Mouse (Mus musculus): ENCODE results near the gene Kin.

DNA sequence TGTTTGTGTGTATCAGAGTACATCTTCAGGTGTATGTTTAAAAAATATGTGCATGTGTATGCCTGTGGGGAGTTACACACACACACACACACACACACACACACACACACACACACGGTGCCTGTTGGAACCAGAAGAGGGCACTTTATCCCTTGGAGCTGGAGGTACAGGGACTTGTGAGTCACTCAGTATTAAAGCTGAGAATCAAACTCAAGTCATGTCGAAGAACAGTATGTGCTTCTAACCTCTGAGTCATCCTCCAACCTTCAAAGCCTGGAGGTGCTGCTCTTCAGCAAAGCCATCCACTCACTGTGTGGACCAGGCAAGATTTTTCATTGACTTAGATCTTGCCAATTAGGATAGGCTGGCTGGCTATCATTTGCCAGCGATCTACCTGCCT is 41.4 kb downstream of the Kin start:
- TF ChIP-seq ZC3H11A (IDR thresholded peaks at IDR 0.05; ENCODE audit: borderline replicate concordance, low read depth, low read length) = no peak
- no peak for TF ChIP-seq MAFK (IDR thresholded peaks at IDR 0.05; ENCODE audit: insufficient read depth, low read depth, low read length)

Measured in ES-E14 (cell line).